Mouse (Mus musculus) embryonic facial prominence, embryonic 14.5 days (tissue): ENCODE measurements around the gene Gng7. TPM values are rescaled to one million over a fixed set of nuclear protein-coding genes. Genes with fewer than 3 reads are reported as not detected.
A peak's percentile ranks its signal among the peaks of the same experiment; 100 is the strongest.

Source experiments
- ATAC-seq: fragments of 200-750 bp; cut with Nextera tagmentation; 2 replicates; pipeline ENCODE4 v1.8.0; 2017; ENCODE audit warnings: low read depth, moderate number of reproducible peaks, moderate TSS enrichment
- DNase-seq: peaks from one replicate; pipeline ENCODE4 v3.0.0-alpha.2; 2015; ENCODE audit warnings: low spot score
- H3K27ac ChIP-seq: fragments of 300-500 bp; sonication (generic); replicated peaks from 2 replicates; pipeline ENCODE4 v1.5.1; 2014; ENCODE audit warnings: low read depth, mild to moderate bottlenecking, low read length, moderate library complexity
- H3K27me3 ChIP-seq: fragments of 300-500 bp; sonication (generic); replicated peaks from 2 replicates; pipeline ENCODE4 v1.6.1; 2014; ENCODE audit warnings: low read length; ENCODE audit not compliant: control insufficient read depth, insufficient read depth
- H3K36me3 ChIP-seq: fragments of 300-500 bp; sonication (generic); 2 replicates; pipeline ENCODE4 v1.6.1; 2014; ENCODE audit warnings: low read length, mixed read lengths; ENCODE audit not compliant: control insufficient read depth, insufficient read depth
- H3K4me1 ChIP-seq: fragments of 300-500 bp; sonication (generic); 2 replicates; pipeline ENCODE4 v1.6.1; 2014; ENCODE audit warnings: antibody characterized with exemption, low read length; ENCODE audit not compliant: control insufficient read depth, insufficient read depth
- H3K4me2 ChIP-seq: fragments of 300-500 bp; sonication (generic); 2 replicates; pipeline ENCODE4 v1.6.1; 2014; ENCODE audit warnings: low read depth, mild to moderate bottlenecking, low read length, moderate library complexity, mixed read lengths
- H3K4me3 ChIP-seq: fragments of 300-500 bp; sonication (generic); 2 replicates; pipeline ENCODE4 v1.5.1; 2014; ENCODE audit warnings: low read depth, mild to moderate bottlenecking, low read length
- H3K9ac ChIP-seq: fragments of 300-500 bp; sonication (generic); 2 replicates; pipeline ENCODE4 v1.6.1; 2014; ENCODE audit warnings: low read depth, mild to moderate bottlenecking, low read length, moderate library complexity, mixed read lengths
- H3K9me3 ChIP-seq: fragments of 300-500 bp; sonication (generic); 2 replicates; pipeline ENCODE4 v1.6.1; 2016; ENCODE audit warnings: low read length; ENCODE audit not compliant: control insufficient read depth
- WGBS: fragments of 180-500 bp; shearing (Covaris S2); extraction: QIAGEN DNeasy Blood & Tissue Kit; methylation state at CpG from one replicate; pipeline ENCODE4 v1.1.7; 2014; 5-methylcytosine and 5-hydroxymethylcytosine counted together
- polyA plus RNA-seq: library from polyadenylated mRNA; unstranded; fragments of >200 nt; fragmentation: Nextera tagmentation; extraction: Ambion mirVana; gene quantifications from 2 replicates; pipeline ENCODE4 v1.2.1, GENCODE M21; 2014

Gng7 gene
- polyA plus RNA-seq, 1 experiment from 2014 or later, result 5.9 TPM

- no peaks in the 10 kb centered on the region for H3K36me3 ChIP-seq
- H3K4me1 ChIP-seq, result no peaks in the 10 kb centered on the region
- H3K9me3 ChIP-seq, result no peaks in the 10 kb centered on the region
- no peak for ATAC-seq
- H3K27ac ChIP-seq, result no peak overlapping the region
- H3K4me2 ChIP-seq, result no peak overlapping the region
- WGBS, result 13% methylated on average over 25 of the region's 26 CpGs
- H3K27me3 ChIP-seq, result peaks cover 36% of the 10 kb centered on the region
- H3K9ac ChIP-seq, result no peak overlapping the region
- H3K4me3 ChIP-seq, result no peak overlapping the region
- no peak for DNase-seq
Measured at GRCm38 (mm10) chr10:81021547-81022110, 6.9 kb upstream of the Gng7 start.

GRCm38 (mm10) chr10:81020207-81020606 lies 5.5 kb upstream of the Gng7 start:
- no peaks in the 10 kb centered on the region for H3K9me3 ChIP-seq
- no peaks in the 10 kb centered on the region for H3K36me3 ChIP-seq
- H3K4me2 ChIP-seq, result no peak overlapping the region
- H3K9ac ChIP-seq, result no peak overlapping the region
- DNase-seq (no peak), ATAC-seq (no peak)
- peaks cover 24% of the 10 kb centered on the region for H3K27me3 ChIP-seq
- no peak overlapping the region for H3K4me3 ChIP-seq
- H3K27ac ChIP-seq, result no peak overlapping the region
- WGBS, result 58% methylated on average over 2 of the region's 2 CpGs
- 0 out of 2 replicates have a peak, but pooled peaks cover 1% of the 10 kb centered on the region for H3K4me1 ChIP-seq

- Histone ChIP-seq H3K4me1 (0 out of 2 replicates have a peak, but pooled peaks cover 2% of the 10 kb centered on the region), H3K36me3 (no peaks in the 10 kb centered on the region), H3K9me3 (no peaks in the 10 kb centered on the region), H3K27me3 (peaks cover 19% of the 10 kb centered on the region), H3K9ac (no peak overlapping the region), H3K4me3 (no peak overlapping the region), H3K4me2 (no peak overlapping the region), H3K27ac (no peak overlapping the region)
- no peak for DNase-seq
- ATAC-seq, result no peak
- WGBS, result 76% methylated on average over 2 of the region's 6 CpGs
Measured at GRCm38 (mm10) chr10:81019687-81020086, 4.9 kb upstream of the Gng7 start.

- no peaks in the 10 kb centered on the region for H3K36me3 ChIP-seq
- no peak overlapping the region for H3K4me3 ChIP-seq
- peaks cover 12% of the 10 kb centered on the region for H3K27me3 ChIP-seq
- no peak overlapping the region for H3K4me2 ChIP-seq
- no peak for ATAC-seq
- H3K9me3 ChIP-seq, result no peaks in the 10 kb centered on the region
- 36% methylated on average over 10 of the region's 10 CpGs for WGBS
- DNase-seq, result peak; percentile 30
- H3K4me1 ChIP-seq, result peaks cover 8% of the 10 kb centered on the region; the same call in 1 of the 2 replicates
- H3K27ac ChIP-seq, result no peak overlapping the region
- H3K9ac ChIP-seq, result no peak overlapping the region
Measured at GRCm38 (mm10) chr10:81018326-81018725, 3.6 kb upstream of the Gng7 start.

- 0 out of 2 replicates have a peak, but pooled peaks cover under 1% of the 10 kb centered on the region for H3K27me3 ChIP-seq
- WGBS, result 5% methylated on average over 7 of the region's 7 CpGs
- peaks cover 8% of the 10 kb centered on the region; the same call in 1 of the 2 replicates for H3K4me1 ChIP-seq
- H3K36me3 ChIP-seq, result no peaks in the 10 kb centered on the region
- DNase-seq (no peak), ATAC-seq (no peak)
- H3K4me3 ChIP-seq, result no peak overlapping the region
- H3K27ac ChIP-seq, result no peak overlapping the region
- no peak overlapping the region for H3K9ac ChIP-seq
- no peak overlapping the region for H3K4me2 ChIP-seq
- H3K9me3 ChIP-seq, result no peaks in the 10 kb centered on the region
Measured at GRCm38 (mm10) chr10:81016645-81017044, 1.9 kb upstream of the Gng7 start.

GRCm38 (mm10) chr10:81015666-81016065 lies 921 bp upstream of the Gng7 start:
- Histone ChIP-seq H3K4me1 (peaks cover 8% of the 10 kb centered on the region; the same call in 1 of the 2 replicates), H3K4me2 (no peak overlapping the region), H3K27ac (no peak overlapping the region), H3K36me3 (no peaks in the 10 kb centered on the region), H3K27me3 (no peaks in the 10 kb centered on the region), H3K9ac (no peak overlapping the region), H3K4me3 (no peak overlapping the region), H3K9me3 (no peaks in the 10 kb centered on the region)
- DNase-seq (no peak), ATAC-seq (no peak)
- WGBS, result 86% methylated on average over 2 of the region's 2 CpGs

GRCm38 (mm10) chr10:81010851-81011250 lies 3.9 kb downstream of the Gng7 start:
- Histone ChIP-seq H3K27me3 (no peaks in the 10 kb centered on the region), H3K4me3 (no peak overlapping the region), H3K9me3 (no peaks in the 10 kb centered on the region), H3K36me3 (no peaks in the 10 kb centered on the region), H3K4me1 (peaks cover 8% of the 10 kb centered on the region; the same call in 1 of the 2 replicates), H3K9ac (no peak overlapping the region), H3K27ac (no peak overlapping the region), H3K4me2 (no peak overlapping the region)
- 57% methylated on average over 6 of the region's 6 CpGs for WGBS
- ATAC-seq (no peak), DNase-seq (peak; percentile 59)

- Histone ChIP-seq H3K4me3 (no peak overlapping the region), H3K4me1 (no peaks in the 10 kb centered on the region), H3K4me2 (no peak overlapping the region), H3K9ac (no peak overlapping the region), H3K36me3 (no peaks in the 10 kb centered on the region), H3K27me3 (no peaks in the 10 kb centered on the region), H3K27ac (no peak overlapping the region), H3K9me3 (no peaks in the 10 kb centered on the region)
- DNase-seq (no peak), ATAC-seq (no peak)
- 28% methylated on average over 7 of the region's 7 CpGs for WGBS
Measured at GRCm38 (mm10) chr10:81007240-81007639, 7.5 kb downstream of the Gng7 start.

- H3K36me3 ChIP-seq, result no peaks in the 10 kb centered on the region
- H3K4me3 ChIP-seq, result no peak overlapping the region
- no peaks in the 10 kb centered on the region for H3K4me1 ChIP-seq
- DNase-seq (no peak), ATAC-seq (no peak)
- H3K27ac ChIP-seq, result no peak overlapping the region
- H3K27me3 ChIP-seq, result no peaks in the 10 kb centered on the region
- no peak overlapping the region for H3K4me2 ChIP-seq
- H3K9me3 ChIP-seq, result no peaks in the 10 kb centered on the region
- WGBS, result 82% methylated on average over 7 of the region's 7 CpGs
- no peak overlapping the region for H3K9ac ChIP-seq
Measured at GRCm38 (mm10) chr10:81006005-81006677, 8.6 kb downstream of the Gng7 start.
